Mouse (Mus musculus): ENCODE measurements at regions not wholly inside any gene's neighbourhood (a gene's known extent, or its start where the extent isn't known, plus 50 kb on each side); places are given as distances from the start of the nearest gene placed in this dataset.

DNA sequence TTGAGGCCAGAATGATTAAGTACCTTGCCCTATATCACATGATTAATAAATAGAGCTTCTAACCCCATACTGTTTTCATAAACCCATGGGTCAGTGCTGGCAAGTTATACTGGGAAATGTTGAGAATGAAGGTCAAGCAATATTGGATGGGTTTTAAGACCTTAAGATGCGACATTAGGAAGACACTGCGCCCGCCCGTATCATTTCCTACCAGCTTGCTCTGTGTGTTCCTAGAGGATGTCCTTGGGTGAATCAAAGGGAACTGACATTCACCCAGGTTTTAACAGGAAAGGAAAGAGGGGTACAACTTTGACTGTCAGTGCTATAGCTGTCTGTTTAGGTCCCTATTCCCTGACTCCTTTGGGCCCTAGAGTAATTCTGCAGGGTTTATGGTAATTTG is 90.0 kb upstream of the Tnr start:
- TF ChIP-seq CTCF (IDR thresholded peaks at IDR 0.05; ENCODE audit: extremely low read depth, insufficient read depth, low read length) (no peak), POLR2A (IDR thresholded peaks at IDR 0.05; ENCODE audit: extremely low read depth, insufficient read depth, low read length) (no peak)

Measured in cortical plate, adult 2 months (tissue).